Mouse (Mus musculus) myocyte (in vitro differentiated cells): ENCODE results near the gene Polr3g.

Experiments used
- MAX ChIP-seq: IDR thresholded peaks from one replicate; pipeline ENCODE4 v1.6.1; 2011; ENCODE audit warnings: low read depth, mild to moderate bottlenecking, control low read depth
- MYOG ChIP-seq, 3 experiments: IDR thresholded peaks; one replicate each; pipeline ENCODE4 v1.6.1; 2011; ENCODE audit warnings: control low read depth in 2 of 3, low read depth in 2 of 3, mild to moderate bottlenecking in 2 of 3; ENCODE audit not compliant: insufficient read length in 2 of 3, control insufficient read depth in 1 of 3, insufficient read depth in 1 of 3
- POLR2A ChIP-seq: IDR thresholded peaks from one replicate; pipeline ENCODE4 v1.6.1; 2011; ENCODE audit warnings: low read depth, mild to moderate bottlenecking, control low read depth, moderate library complexity; ENCODE audit not compliant: insufficient read length
- POLR2AphosphoS2 ChIP-seq: IDR thresholded peaks from one replicate; pipeline ENCODE4 v1.6.1; 2011; ENCODE audit warnings: low read depth, control low read depth; ENCODE audit not compliant: insufficient read length
- REST ChIP-seq: IDR thresholded peaks from one replicate; pipeline ENCODE4 v1.6.1; 2011; ENCODE audit warnings: mild to moderate bottlenecking, control low read depth, moderate library complexity; ENCODE audit not compliant: insufficient read depth, insufficient read length
- TCF12 ChIP-seq: IDR thresholded peaks from one replicate; pipeline ENCODE4 v1.6.1; 2011; ENCODE audit warnings: mild to moderate bottlenecking, control low read depth; ENCODE audit not compliant: poor library complexity, insufficient read depth, severe bottlenecking
- USF1 ChIP-seq: IDR thresholded peaks from one replicate; pipeline ENCODE4 v1.6.1; 2011; ENCODE audit warnings: low read depth, mild to moderate bottlenecking, control low read depth, moderate library complexity

DNA sequence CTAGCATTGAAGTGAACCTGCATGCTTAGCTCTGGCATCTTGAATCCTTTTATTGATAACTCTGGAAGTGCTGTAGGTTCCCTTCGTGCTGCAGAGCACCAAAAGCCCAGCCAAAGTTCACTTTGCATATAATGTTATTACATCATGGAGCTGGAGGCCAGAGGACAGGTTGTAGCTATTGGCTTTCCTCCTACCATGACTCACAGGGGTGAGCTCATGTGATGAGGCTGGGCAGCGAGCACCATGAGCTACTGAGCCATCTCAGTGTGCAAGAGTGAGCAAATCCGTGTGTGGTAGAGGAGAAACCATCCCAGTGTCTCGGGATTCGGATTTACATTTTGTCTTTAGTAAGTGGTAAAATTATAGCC, 46.5 kb downstream of the Polr3g start:
- no peak for TF ChIP-seq POLR2A
- TF ChIP-seq TCF12 = no peak
- TF ChIP-seq REST = no peak
- no peak for TF ChIP-seq POLR2AphosphoS2
- no peak for TF ChIP-seq MAX
- TF ChIP-seq USF1 = peak; percentile 2
- TF ChIP-seq MYOG (IDR thresholded peaks at IDR 0.05; ENCODE audit: control insufficient read depth in 1 of 3, insufficient read depth in 1 of 3, insufficient read length in 2 of 3, low read depth in 2 of 3) = no peak
